Mouse (Mus musculus) embryonic facial prominence, embryonic 15.5 days (tissue): Measurements from ENCODE around the gene Akr1b7. TPM values are rescaled to one million over a fixed set of nuclear protein-coding genes. Genes with fewer than 3 reads are reported as not detected.
"Not testable (repeated sequence)": the region's sequence is repeated elsewhere in the genome, so short reads cannot be mapped to it uniquely, and the experiment has no call there.

Experiments
- ATAC-seq: fragments of 200-750 bp; cut with Nextera tagmentation; 2 replicates; pipeline ENCODE4 v1.8.0; 2017; ENCODE audit warnings: low read depth, moderate TSS enrichment; ENCODE audit not compliant: insufficient number of reproducible peaks, low FRiP score, low TSS enrichment
- H3K27ac ChIP-seq: fragments of 300-500 bp; sonication (generic); replicated peaks from 2 replicates; pipeline ENCODE4 v1.5.1; 2015; ENCODE audit warnings: mild to moderate bottlenecking, inconsistent platforms
- H3K27me3 ChIP-seq: fragments of 300-500 bp; sonication (generic); 2 replicates; pipeline ENCODE4 v1.6.1; 2015; ENCODE audit warnings: inconsistent platforms
- H3K36me3 ChIP-seq: fragments of 300-500 bp; sonication (generic); 2 replicates; pipeline ENCODE4 v1.6.1; 2015; ENCODE audit warnings: mild to moderate bottlenecking, inconsistent platforms
- H3K4me1 ChIP-seq: fragments of 300-500 bp; sonication (generic); 2 replicates; pipeline ENCODE4 v1.6.1; 2015; ENCODE audit warnings: inconsistent platforms
- H3K4me2 ChIP-seq: fragments of 300-500 bp; sonication (generic); replicated peaks from 2 replicates; pipeline ENCODE4 v1.6.1; 2015; ENCODE audit warnings: mild to moderate bottlenecking, inconsistent platforms
- H3K4me3 ChIP-seq: fragments of 300-500 bp; sonication (generic); replicated peaks from 2 replicates; pipeline ENCODE4 v1.5.1; 2015; ENCODE audit warnings: mild to moderate bottlenecking, inconsistent platforms
- H3K9ac ChIP-seq: fragments of 300-500 bp; sonication (generic); 2 replicates; pipeline ENCODE4 v1.6.1; 2015; ENCODE audit warnings: inconsistent platforms
- H3K9me3 ChIP-seq: fragments of 300-500 bp; sonication (generic); replicated peaks from 2 replicates; pipeline ENCODE4 v1.6.1; 2016; ENCODE audit warnings: inconsistent platforms
- WGBS: fragments of 180-500 bp; shearing (Covaris S2); methylation state at CpG from one replicate; pipeline ENCODE4 v1.1.7; 2015; 5-methylcytosine and 5-hydroxymethylcytosine counted together
- polyA plus RNA-seq: library from polyadenylated mRNA; unstranded; fragments of >200 nt; fragmentation: Nextera tagmentation; extraction: Ambion mirVana; gene quantifications from 2 replicates; pipeline ENCODE4 v1.2.1, GENCODE M21; 2015

Gene Akr1b7
- polyA plus RNA-seq: not detected in 2 replicates

GRCm38 (mm10) chr6:34412023-34412422 is at the start of gene Akr1b7:
Akr1b7 (plus strand) TSS chr6:34412334.
- no peak within 1 kb of the TSS for H3K27ac ChIP-seq
- H3K9ac ChIP-seq: no peak within 1 kb of the TSS
- no peak for ATAC-seq
- H3K36me3 ChIP-seq: no peaks in the 10 kb centered on the region
- H3K27me3 ChIP-seq: no peaks in the 10 kb centered on the region
- H3K4me2 ChIP-seq: no peak within 1 kb of the TSS
- WGBS: 80% methylated on average over 6 of the region's 6 CpGs
- H3K4me3 ChIP-seq: no peak within 1 kb of the TSS
- no peaks in the 10 kb centered on the region for H3K9me3 ChIP-seq
- no peaks in the 10 kb centered on the region for H3K4me1 ChIP-seq

- WGBS: 80% methylated on average over 12 of the region's 12 CpGs
- Histone ChIP-seq H3K9ac (no peak overlapping the region), H3K27ac (no peak overlapping the region), H3K4me1 (no peaks in the 10 kb centered on the region), H3K9me3 (no peaks in the 10 kb centered on the region), H3K36me3 (no peaks in the 10 kb centered on the region), H3K4me2 (no peak overlapping the region), H3K27me3 (no peaks in the 10 kb centered on the region), H3K4me3 (no peak overlapping the region)
- no peak for ATAC-seq
Observed at GRCm38 (mm10) chr6:34364217-34365136, 47.7 kb upstream of the Akr1b7 start.

GRCm38 (mm10) chr6:34367998-34368397 is 44.1 kb upstream of the Akr1b7 start:
- H3K4me1 ChIP-seq: no peaks in the 10 kb centered on the region
- H3K4me2 ChIP-seq: no peak overlapping the region
- H3K36me3 ChIP-seq: no peaks in the 10 kb centered on the region
- no peaks in the 10 kb centered on the region for H3K27me3 ChIP-seq
- WGBS: 72% methylated on average over 9 of the region's 9 CpGs
- no peak for ATAC-seq
- no peaks in the 10 kb centered on the region for H3K9me3 ChIP-seq
- H3K4me3 ChIP-seq: no peak overlapping the region
- H3K9ac ChIP-seq: no peak overlapping the region
- H3K27ac ChIP-seq: no peak overlapping the region

GRCm38 (mm10) chr6:34370081-34370480 is 42.1 kb upstream of the Akr1b7 start:
- no peaks in the 10 kb centered on the region for H3K27me3 ChIP-seq
- WGBS: 84% methylated on average over 8 of the region's 8 CpGs
- ATAC-seq: no peak

GRCm38 (mm10) chr6:34371700-34372351 is 40.3 kb upstream of the Akr1b7 start:
- Histone ChIP-seq H3K9ac (no peak overlapping the region), H3K4me3 (no peak overlapping the region), H3K9me3 (no peaks in the 10 kb centered on the region), H3K36me3 (no peaks in the 10 kb centered on the region), H3K27me3 (no peaks in the 10 kb centered on the region), H3K27ac (no peak overlapping the region), H3K4me2 (peak overlapping the region; percentile 32; the same call in 1 of the 2 replicates), H3K4me1 (no peaks in the 10 kb centered on the region)
- no peak for ATAC-seq
- WGBS: 25% methylated on average over 18 of the region's 18 CpGs

More at GRCm38 (mm10) chr6:34370081-34370480, 42.1 kb upstream of the Akr1b7 start:
- H3K9ac ChIP-seq: no peak overlapping the region
- no peaks in the 10 kb centered on the region for H3K4me1 ChIP-seq
- H3K27ac ChIP-seq: no peak overlapping the region
- H3K36me3 ChIP-seq: no peaks in the 10 kb centered on the region
- no peak overlapping the region for H3K4me3 ChIP-seq
- H3K4me2 ChIP-seq: no peak overlapping the region
- no peaks in the 10 kb centered on the region for H3K9me3 ChIP-seq

GRCm38 (mm10) chr6:34373841-34374240 is 38.3 kb upstream of the Akr1b7 start:
- no peaks in the 10 kb centered on the region for H3K27me3 ChIP-seq
- no peaks in the 10 kb centered on the region for H3K36me3 ChIP-seq
- no peak overlapping the region for H3K4me3 ChIP-seq
- no peak overlapping the region for H3K9ac ChIP-seq
- no peak overlapping the region for H3K4me2 ChIP-seq
- no peak overlapping the region for H3K27ac ChIP-seq
- no peaks in the 10 kb centered on the region for H3K4me1 ChIP-seq
- no peaks in the 10 kb centered on the region for H3K9me3 ChIP-seq
- ATAC-seq: no peak
- WGBS: 80% methylated on average over 7 of the region's 7 CpGs

- not testable (repeated sequence) for H3K27ac ChIP-seq, ATAC-seq, H3K36me3 ChIP-seq, H3K9me3 ChIP-seq, H3K4me3 ChIP-seq, H3K27me3 ChIP-seq, H3K9ac ChIP-seq, H3K4me1 ChIP-seq, H3K4me2 ChIP-seq
- WGBS: 79% methylated on average over 5 of the region's 5 CpGs
Observed at GRCm38 (mm10) chr6:34375888-34376287, 36.2 kb upstream of the Akr1b7 start.

- Histone ChIP-seq H3K9ac (no peak overlapping the region), H3K4me1 (peaks cover 13% of the 10 kb centered on the region; the same call in 1 of the 2 replicates), H3K27ac (no peak overlapping the region), H3K36me3 (no peaks in the 10 kb centered on the region), H3K9me3 (no peaks in the 10 kb centered on the region), H3K4me2 (peak overlapping the region; percentile 71; the same call in 1 of the 2 replicates), H3K4me3 (no peak overlapping the region), H3K27me3 (no peaks in the 10 kb centered on the region)
- 39% methylated on average over 8 of the region's 8 CpGs for WGBS
- ATAC-seq: no peak
Observed at GRCm38 (mm10) chr6:34383401-34383800, 28.7 kb upstream of the Akr1b7 start.

GRCm38 (mm10) chr6:34384110-34384661 is 27.9 kb upstream of the Akr1b7 start, which contains the start of gene Akr1b10:
Akr1b10 (plus strand) TSS chr6:34384218.
- no peaks in the 10 kb centered on the region for H3K27me3 ChIP-seq
- H3K9ac ChIP-seq: peak within 1 kb of the TSS; percentile 21; the same call in 1 of the 2 replicates
- peak within 1 kb of the TSS; percentile 51 for H3K4me3 ChIP-seq
- WGBS: under 1% methylated on average over 17 of the region's 17 CpGs
- H3K27ac ChIP-seq: peak within 1 kb of the TSS; percentile 72
- H3K4me2 ChIP-seq: peak within 1 kb of the TSS; percentile 71
- no peak for ATAC-seq
- peaks cover 13% of the 10 kb centered on the region; the same call in 1 of the 2 replicates for H3K4me1 ChIP-seq
- no peaks in the 10 kb centered on the region for H3K9me3 ChIP-seq
- no peaks in the 10 kb centered on the region for H3K36me3 ChIP-seq

GRCm38 (mm10) chr6:34384701-34385370 is 27.3 kb upstream of the Akr1b7 start:
- Histone ChIP-seq H3K27ac (peak overlapping the region; percentile 72), H3K9me3 (no peaks in the 10 kb centered on the region), H3K4me3 (peak overlapping the region; percentile 51), H3K36me3 (no peaks in the 10 kb centered on the region), H3K9ac (0 out of 2 replicates have a peak overlapping the region, but pooled peaks have one; percentile 21), H3K27me3 (no peaks in the 10 kb centered on the region), H3K4me2 (peak overlapping the region; percentile 71), H3K4me1 (peaks cover 13% of the 10 kb centered on the region; the same call in 1 of the 2 replicates)
- WGBS: 3% methylated on average over 13 of the region's 13 CpGs
- ATAC-seq: peak; percentile 76; the same call in 1 of the 2 replicates
